Mouse (Mus musculus): Measurements from ENCODE around the gene Klhl29.
A peak's percentile ranks its signal among the peaks of the same experiment; 100 is the strongest.

Gene Klhl29

GRCm38 (mm10) chr12:5292316-5292715 is 83.2 kb downstream of the Klhl29 start:
- DNase-seq, result no peak

- no peak for DNase-seq
Measured at GRCm38 (mm10) chr12:5285579-5285978, 89.9 kb downstream of the Klhl29 start.

GRCm38 (mm10) chr12:5284961-5285360 is 90.5 kb downstream of the Klhl29 start:
- no peak for DNase-seq

- DNase-seq, result no peak
Measured at GRCm38 (mm10) chr12:5283654-5284053, 91.8 kb downstream of the Klhl29 start.

- no peak for DNase-seq
Measured at GRCm38 (mm10) chr12:5282611-5283010, 92.9 kb downstream of the Klhl29 start.

- DNase-seq, result no peak
Measured at GRCm38 (mm10) chr12:5279873-5280272, 95.6 kb downstream of the Klhl29 start.

GRCm38 (mm10) chr12:5277028-5277427 is 98.5 kb downstream of the Klhl29 start:
- peak; percentile 90 to 94 for DNase-seq

GRCm38 (mm10) chr12:5275507-5275936 is 100.0 kb downstream of the Klhl29 start:
- DNase-seq, result peak; percentile 35 to 57

GRCm38 (mm10) chr12:5274519-5274944 is 101.0 kb downstream of the Klhl29 start:
- DNase-seq, result no peak

- DNase-seq, result peak; percentile 19 to 33
Measured at GRCm38 (mm10) chr12:5273316-5274047, 102.0 kb downstream of the Klhl29 start.

GRCm38 (mm10) chr12:5270527-5270926 is 105.0 kb downstream of the Klhl29 start:
- peak in 1 of 2 experiments; percentile 56 for DNase-seq

- DNase-seq, result peak in 1 of 2 experiments; percentile 14
Measured at GRCm38 (mm10) chr12:5269936-5270335, 105.5 kb downstream of the Klhl29 start.

- DNase-seq, result no peak
Measured at GRCm38 (mm10) chr12:5269061-5269460, 106.4 kb downstream of the Klhl29 start.

- DNase-seq, result peak; percentile 27 to 69
Measured at GRCm38 (mm10) chr12:5268188-5268612, 107.3 kb downstream of the Klhl29 start.

GRCm38 (mm10) chr12:5267271-5268187 is 108.0 kb downstream of the Klhl29 start:
- no peak for DNase-seq

- no peak for DNase-seq
Measured at GRCm38 (mm10) chr12:5266773-5267172, 108.7 kb downstream of the Klhl29 start.

- DNase-seq, result no peak
Measured at GRCm38 (mm10) chr12:5261476-5261875, 114.0 kb downstream of the Klhl29 start.

GRCm38 (mm10) chr12:5258779-5259178 is 116.7 kb downstream of the Klhl29 start:
- DNase-seq, result no peak

- DNase-seq, result no peak
Measured at GRCm38 (mm10) chr12:5257174-5257573, 118.3 kb downstream of the Klhl29 start.

- no peak for DNase-seq
Measured at GRCm38 (mm10) chr12:5255079-5255478, 120.4 kb downstream of the Klhl29 start.

GRCm38 (mm10) chr12:5254246-5254982 is 121.1 kb downstream of the Klhl29 start:
- DNase-seq, result no peak

- peak in 1 of 2 experiments; percentile 15 for DNase-seq
Measured at GRCm38 (mm10) chr12:5253289-5254005, 122.0 kb downstream of the Klhl29 start.

All from lung, adult 18-20 months (tissue).